Mouse (Mus musculus): ENCODE results near the gene Ntf3.

DNA sequence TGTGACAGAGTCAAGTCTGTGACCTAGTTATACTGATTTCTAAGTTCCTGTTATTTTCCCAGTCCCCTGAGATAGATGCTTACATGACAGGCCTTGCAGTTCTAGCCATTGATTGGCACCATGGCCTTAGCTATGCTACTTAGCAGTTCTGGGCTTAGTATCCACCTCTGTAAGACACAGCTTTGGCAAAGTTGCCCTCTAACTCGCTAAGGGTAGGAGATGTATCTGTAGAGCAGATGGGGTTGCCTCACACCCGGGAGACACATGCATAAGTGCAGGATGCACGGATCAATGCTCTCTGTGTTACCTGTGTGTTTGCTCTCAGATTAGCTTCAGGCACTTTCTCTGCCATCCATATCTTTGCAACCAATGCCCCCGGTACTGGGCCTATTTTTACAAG is 36.7 kb upstream of the Ntf3 start:
- TF ChIP-seq GATA1 (IDR thresholded peaks at IDR 0.05; ENCODE audit: borderline replicate concordance, low read length) = no peak
- TF ChIP-seq FLI1 (IDR thresholded peaks at IDR 0.05; ENCODE audit: low read length) = no peak

All from megakaryocyte, embryonic 14.5 days (primary cell).